Mouse (Mus musculus): ENCODE measurements around the gene Gm11444.
A peak's percentile ranks its signal among the peaks of the same experiment; 100 is the strongest.

The Gm11444 gene

DNA sequence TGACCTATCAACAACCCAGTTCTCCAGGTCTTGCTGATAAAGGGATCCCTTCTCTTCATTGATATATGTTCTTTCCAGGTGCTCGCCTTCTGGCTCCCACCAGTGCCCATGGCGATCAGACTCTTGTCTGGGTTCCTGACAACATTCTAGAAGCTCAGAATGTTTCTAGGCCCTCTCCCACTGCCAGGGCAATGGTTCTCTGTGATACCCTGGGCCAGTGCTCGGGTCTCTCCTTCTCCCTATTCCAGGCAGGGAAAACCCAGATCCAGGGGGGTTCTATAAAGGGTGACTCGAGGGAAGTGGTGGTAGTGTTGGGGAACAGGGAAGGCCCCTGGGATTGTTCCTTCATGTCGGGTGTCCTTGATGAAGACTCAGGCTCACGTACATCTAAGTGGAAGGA, at the start of gene Gm11444:
Gene Gm11444 (minus strand): TSS at position 101 of the 400 bp plus-strand sequence.
- no peak for DNase-seq (ENCODE audit: extremely low spot score)

DNA sequence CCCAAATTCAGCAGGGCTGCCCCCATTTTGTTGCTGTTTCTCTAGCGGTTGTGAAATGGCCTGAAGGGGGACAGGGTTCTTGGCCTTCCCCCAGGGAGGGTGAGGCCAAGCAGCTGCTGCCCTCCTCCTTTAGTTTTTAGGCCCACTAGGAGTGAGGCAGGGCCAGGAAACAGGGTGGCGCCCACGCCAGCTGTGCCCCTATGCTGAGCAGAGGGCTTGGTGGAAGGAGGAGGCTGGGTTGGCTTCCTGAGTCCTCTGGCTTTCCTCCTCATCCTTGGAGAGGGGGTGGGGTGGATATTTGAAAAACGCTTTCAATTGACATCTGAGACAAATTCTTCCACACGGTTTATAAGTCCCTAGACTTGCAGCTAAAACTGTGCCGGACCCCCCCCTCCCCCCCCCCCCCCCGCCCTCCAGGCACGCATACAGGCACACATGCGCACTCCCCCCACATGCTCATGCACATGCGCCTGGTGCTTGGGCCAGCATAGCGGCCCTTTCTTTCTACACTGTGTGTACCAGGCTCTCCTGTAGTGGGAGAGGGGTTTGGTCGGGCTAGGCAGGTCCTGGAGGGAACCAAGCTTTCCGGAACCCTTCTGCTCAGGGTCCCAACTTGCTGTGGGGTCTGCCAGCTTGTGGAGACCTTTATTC, 46.3 kb upstream of the Gm11444 start:
- no peak for DNase-seq (ENCODE audit: extremely low spot score)

DNA sequence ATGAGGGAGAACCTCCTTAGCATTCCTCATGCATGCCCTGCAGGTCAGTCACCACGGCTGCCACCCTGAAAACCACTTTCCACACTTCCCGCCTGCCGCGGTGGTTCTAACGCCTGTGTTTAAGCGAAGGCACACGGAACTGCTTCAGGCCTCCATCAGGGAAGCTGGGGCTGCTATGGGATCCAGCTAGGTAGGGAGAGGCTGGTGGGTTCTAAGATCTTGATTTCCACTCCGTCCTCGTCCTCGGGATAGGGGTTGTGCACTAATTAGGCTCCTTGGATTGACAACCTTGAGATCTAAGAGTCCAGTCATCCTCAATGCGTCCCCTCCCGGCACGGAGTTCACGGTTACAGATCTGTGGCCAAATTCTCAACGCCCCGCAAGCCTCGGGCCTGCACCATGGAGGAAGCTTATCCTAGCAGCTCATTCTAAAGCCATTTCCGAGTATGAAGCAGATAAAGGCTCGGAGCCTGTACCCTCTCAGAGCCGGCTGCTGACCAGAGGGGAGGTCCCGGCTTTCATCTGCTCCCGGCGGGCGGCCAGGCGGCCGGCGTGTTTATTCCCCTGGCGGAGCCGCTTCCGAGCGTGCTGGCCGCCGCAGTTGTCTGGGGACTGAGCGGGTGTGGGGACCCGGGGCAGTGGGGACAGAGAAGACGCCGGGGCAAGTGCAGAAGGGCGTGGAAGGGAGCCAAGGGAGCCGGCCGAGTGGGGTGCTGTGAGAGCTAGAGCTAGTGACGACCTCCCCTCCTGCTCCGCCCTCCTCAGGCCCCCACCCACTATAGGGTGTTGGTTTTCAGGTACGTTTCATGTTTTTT, 44.8 kb upstream of the Gm11444 start:
- peak; percentile 48 for DNase-seq (ENCODE audit: extremely low spot score)

DNA sequence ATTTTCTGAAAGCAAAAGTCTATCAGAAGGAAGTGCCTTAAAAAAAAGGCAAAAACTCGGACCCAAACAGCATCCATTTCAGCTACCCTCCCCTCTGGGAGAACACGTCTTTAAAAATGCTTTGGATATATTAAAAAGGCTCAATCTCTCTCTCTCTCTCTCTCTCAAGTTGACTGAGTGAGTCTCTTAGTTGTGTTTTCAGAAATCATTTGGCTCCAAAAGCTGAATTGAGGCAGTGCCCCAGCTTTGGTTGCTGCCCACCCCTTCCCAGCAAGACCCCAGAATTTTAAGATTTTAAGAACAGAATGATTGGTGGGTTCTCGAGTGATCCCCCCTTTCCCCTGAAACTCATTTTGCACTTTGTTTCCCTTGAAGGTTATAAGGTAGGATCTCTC, 44.0 kb upstream of the Gm11444 start:
- no peak for DNase-seq (ENCODE audit: extremely low spot score)

DNA sequence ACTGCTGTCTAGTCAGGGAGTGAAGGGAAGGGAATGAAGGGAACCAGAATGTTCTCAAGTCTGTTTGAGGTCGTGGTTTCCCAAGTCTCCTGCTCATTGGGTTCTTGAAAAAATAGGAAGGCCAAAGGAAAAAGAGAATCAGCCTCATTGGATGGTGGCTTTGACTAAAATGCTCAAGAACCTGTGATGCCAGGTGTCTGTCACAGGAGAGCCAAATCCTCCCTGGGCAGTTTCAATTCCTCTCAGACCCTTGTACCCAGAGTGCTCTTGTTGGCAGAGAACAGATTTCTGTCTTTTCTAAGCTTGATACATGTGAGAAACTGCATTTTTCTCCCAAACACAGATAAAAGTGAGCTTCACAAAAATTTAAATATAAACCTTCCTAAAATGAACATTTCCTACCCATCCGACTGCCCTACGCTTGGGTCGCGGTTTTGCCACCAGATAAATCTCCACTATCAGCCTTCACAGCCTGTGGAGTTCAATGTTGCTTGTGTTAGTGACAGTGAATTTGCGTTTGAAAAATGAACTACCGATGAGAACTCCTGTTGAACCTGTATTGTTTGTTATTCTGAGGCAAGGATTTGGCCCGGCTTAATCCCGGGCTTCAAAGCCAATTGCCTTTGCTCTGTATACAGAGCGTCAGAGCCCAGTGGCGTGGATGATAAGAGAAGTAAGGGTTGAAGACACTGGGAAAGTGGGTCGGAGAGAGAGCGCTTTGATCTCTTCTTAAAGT, 43.4 kb upstream of the Gm11444 start:
- DNase-seq (ENCODE audit: extremely low spot score), result peak; percentile 31

DNA sequence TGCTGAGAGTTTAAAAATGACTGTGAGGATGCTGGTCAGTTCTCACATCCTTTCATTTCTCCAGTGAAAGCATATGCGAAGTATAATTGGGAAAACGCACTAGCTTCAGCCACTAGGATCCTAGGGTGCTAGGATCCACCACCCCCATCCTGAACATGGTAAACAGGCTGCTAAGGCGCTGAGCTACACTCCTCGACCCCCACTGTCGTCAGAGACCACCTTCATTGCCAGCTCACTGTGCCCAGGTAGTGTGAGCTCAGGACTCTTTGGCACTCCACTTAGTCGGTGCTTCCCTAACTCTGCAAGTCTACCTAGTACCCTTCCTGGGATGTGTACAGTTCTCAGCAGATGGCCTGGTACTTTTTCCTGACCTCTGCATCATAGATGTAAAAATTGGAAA, 42.6 kb upstream of the Gm11444 start:
- no peak for DNase-seq (ENCODE audit: extremely low spot score)

DNA sequence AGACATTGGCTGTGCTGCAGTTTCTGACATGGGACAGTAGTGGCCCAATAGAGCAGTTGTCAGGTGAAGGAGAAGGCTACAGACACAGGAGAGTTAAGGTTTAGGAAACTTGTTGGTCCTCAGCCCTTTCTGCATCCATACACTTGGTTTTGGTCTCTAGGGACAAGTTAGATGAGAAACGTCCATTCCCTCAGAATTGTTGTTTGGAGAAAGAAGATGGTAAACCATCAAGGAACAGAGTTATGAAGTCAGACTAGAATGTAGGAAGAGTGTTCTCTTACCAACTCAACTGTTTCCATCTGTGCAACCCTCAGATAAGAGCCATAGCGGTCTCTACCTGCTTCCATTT, 41.5 kb upstream of the Gm11444 start:
- DNase-seq (ENCODE audit: extremely low spot score), result no peak

DNA sequence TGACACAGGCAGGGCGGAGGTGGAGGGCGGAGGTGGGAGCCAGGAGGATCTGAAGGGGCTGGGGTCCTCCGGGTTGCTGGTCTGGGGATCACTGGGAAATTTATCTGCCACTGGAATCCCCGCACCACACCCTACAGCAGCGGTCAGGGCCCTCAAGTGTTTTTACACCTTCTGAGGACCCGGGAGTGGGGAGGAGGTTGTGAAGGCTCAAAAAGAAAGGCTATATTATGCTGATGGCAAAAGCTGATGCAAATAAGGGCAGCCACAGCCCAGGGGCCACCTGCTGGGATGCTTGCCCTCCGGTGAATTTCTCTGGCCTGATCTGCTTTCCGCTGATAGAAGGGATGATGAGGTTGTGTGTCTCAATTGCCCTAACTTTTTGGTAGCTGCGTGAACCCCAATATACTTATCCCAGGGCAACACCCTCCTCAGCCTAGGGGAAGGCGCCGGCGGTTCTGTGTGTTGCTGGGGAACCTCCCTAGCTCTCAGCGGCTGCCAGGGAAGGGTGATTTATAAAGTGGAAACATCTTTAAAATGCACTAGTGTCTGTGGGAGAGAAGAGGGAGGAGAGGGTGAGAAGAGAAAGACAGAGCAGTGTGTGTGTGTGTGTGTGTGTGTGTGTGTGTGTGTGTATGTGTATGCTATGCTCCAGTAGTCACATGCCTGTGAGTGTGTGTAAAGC, 41.0 kb upstream of the Gm11444 start:
- no peak for DNase-seq (ENCODE audit: extremely low spot score)

DNA sequence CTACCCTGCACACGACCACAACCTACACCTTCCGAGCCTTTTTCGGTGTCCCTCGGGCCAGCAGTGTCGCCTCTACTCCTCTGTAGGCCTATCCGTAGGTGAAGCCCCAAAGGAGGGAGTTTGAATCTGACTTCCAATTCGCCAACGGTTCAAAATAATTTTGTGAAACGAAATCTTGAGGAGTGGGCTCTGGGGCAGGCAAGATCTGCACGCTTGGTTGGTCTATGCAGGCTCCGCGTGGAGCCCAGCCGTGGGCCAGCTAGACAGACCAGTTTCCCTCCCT, 40.4 kb upstream of the Gm11444 start:
- no peak for DNase-seq (ENCODE audit: extremely low spot score)

DNA sequence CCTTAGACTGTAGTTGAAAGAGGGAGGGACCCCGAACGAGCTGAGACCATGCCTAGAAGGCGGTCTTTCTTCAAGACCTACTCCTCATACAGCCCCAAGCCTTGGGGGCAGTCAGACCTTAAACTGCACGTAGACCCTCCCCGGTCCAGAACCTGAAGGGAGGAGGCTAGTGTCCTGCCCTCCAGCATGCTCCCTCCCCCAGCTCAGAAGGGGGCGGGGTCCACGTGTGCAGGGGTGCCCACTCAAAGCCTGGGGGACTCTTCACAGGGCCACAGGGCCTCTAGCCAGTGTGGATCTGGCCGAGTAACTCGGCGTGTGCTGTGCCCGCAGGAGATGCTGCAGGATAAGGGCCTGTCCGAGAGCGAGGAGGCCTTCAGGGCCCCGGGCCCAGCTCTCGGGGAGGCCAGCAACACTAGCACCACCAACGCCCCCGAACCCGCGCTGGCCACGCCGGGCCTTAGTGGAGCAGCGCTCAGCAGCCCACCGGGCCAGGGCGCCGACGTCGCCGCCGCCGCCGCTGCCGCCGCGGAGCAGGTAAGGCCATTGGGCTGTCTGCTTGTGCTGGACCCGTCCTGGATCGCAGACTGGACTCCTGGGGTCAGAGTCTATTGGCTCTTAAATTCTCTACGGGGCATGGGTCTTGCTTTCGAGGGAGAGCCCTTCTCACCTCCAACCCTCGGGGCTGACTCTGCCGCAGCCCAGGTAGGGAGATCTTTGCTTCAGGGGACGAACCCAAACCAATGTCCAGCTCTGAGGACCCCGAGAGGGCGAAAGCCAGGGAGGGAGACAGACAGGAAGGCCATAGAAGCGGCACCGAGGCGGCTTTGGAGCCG, 39.8 kb upstream of the Gm11444 start:
- DNase-seq (ENCODE audit: extremely low spot score), result peak; percentile 49

DNA sequence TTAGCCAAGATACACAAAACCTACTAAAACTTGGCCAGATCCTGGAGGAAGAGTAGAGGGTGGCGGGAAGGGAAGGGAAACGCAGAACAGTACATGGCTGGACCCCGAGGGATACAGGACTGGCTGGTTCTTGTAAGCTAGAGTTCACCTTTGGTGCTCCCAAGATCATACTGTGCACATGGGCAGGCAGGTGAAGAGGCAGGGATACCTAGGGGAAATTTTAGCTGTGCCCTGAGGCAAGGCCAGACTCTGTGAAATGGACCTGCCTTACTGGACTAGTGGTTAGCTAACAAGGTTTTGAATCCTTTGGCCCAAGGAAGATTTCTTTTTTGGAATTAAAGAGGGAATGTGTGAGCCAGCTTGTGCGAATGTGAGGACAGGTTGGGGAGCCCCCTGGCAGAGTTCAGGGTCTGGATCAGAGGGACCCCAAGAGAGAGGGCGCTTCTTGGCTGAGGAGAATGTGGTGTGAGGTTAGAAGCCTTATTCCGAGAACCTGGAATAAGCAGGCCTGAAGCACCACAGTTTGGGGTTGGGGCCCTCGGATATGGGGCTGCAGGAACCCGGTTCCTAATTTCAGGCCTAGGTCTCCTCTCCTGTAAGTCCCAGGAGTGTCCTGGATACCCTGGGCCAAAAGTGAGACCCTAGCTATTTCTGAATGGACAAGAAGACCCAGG, 39.1 kb upstream of the Gm11444 start:
- DNase-seq (ENCODE audit: extremely low spot score), result peak; percentile 24

DNA sequence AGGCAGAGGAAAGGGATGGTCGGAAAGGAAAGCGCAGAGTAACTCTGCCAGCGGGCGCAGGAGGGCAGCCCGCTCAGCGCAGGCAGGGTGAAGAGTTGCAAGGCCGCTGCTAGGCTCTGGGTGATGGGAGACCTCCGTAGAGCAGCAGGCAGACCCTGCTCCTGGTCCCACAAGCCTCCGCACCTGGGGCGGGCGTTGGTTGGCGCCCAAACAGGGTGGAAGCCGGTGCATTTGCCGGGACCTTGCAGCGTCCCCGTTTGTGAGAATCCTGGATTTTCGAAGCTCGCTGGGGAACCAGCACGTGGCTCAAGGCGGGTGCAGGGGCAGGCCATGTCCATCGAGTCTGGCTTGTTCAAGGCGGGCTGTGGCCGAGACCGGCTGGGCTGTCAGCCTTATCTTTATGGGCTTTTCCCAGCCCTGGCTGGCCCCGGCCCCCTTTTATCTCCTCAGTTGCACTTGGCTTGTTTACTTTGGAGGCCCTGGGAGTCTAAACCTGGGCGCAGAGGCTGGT, 38.4 kb upstream of the Gm11444 start:
- DNase-seq (ENCODE audit: extremely low spot score), result peak; percentile 73

DNA sequence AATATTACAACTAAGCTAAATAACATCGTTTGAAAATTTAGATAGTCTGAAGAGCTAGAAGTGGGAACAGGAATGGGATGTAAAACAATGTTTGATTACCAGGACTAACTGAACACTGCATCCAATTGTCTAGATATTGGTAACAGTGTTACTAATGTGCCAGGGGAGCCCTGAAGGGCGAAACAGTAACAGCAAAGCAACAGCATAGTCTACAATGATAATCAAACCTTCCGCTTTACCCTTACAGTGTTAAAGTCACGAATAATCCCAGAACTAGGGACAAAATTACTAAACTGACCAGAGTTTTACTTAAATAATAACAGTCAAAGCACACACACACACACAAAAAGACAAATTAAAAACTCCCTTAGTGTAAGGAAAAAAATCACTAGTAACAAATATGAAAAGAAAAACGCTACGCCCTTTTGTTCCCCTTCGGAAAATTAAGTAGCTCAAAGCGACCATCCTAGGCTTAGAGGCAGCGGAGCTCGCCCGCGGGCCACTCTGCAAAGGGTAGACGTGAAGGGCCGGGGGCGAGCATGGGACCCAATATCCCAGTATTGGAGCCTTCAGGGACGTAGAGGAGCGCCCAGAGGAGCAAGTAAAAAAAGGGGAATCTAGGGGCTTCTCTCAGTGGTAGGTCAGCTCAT, 37.8 kb upstream of the Gm11444 start:
- DNase-seq (ENCODE audit: extremely low spot score), result peak; percentile 67

DNA sequence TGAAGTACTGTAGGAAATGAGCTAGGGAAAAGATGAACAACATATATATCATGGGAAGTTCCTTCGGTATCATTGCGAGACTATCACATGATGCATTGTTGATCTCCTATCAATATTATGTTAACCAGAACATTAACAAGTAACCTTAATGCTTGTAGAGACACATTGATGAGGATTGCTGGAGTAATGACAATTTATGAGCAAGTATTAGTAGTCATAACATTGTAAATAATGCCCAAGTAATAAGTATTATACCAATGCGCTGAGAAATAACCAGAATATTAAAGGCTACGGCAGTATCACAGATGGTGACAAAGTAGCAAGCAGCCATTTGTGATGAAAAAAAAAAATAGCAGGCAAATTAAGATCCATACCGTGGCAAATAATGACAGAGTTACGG, 37.1 kb upstream of the Gm11444 start:
- no peak for DNase-seq (ENCODE audit: extremely low spot score)

DNA sequence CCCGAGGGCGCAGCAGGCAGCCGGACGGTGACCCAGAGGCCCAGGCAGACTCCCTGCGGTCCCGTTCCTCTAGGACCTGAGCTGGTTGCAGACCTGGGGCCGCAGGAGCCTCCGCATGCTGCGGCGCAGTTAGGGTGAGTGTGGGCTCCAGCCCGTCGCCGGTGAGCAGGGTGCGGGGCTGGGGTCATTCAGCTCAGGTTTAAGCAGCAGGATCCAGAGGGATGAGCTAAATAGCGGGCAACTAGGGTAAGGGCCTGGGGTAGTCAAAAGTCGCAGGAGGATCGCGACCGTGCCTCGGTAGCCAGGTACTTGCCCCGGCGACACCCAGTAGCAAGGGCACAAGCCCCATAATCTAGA, 36.3 kb upstream of the Gm11444 start:
- peak; percentile 49 for DNase-seq (ENCODE audit: extremely low spot score)

DNA sequence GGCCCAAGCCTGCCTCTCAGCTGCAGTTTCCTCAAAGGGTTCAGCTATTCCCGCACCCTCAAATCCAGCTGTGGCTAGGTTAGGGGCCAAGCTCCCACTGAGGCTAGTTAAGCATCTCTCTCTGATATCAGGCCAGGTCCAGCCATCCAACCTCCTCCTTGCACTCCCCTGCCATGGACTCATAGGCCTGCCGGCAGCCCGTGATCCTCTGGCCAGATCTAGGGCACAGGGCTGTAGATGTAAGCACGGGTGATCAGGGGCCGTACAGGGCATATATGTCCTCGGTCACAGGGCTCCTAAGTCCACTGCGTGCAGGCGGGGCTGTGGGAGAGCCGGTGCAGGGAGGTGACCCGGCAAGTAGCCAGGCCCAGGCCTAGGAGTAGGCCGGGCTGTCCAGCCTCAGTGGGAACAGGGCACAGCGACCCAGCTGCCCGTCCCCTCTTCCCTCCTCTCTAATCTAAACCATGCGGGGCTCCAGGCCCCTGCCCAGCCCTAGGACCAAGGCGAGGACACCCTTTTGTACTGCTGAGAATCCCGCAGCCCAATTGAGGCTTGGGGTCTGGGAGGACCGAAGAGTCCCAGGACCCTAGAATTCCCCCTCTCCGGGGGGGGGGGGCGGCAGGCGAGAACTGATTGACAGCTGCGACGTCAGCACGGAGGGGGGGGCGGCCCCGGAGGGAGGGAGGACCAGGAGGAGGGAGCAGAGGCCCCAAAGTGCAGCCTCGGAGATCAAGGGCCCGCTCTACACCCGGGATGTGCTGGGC, 35.7 kb upstream of the Gm11444 start, which contains the start of gene Tbx4:
Gene Tbx4 (plus strand): TSS at position 758 of the 764 bp plus-strand sequence.
- DNase-seq (ENCODE audit: extremely low spot score), result peak; percentile 49

DNA sequence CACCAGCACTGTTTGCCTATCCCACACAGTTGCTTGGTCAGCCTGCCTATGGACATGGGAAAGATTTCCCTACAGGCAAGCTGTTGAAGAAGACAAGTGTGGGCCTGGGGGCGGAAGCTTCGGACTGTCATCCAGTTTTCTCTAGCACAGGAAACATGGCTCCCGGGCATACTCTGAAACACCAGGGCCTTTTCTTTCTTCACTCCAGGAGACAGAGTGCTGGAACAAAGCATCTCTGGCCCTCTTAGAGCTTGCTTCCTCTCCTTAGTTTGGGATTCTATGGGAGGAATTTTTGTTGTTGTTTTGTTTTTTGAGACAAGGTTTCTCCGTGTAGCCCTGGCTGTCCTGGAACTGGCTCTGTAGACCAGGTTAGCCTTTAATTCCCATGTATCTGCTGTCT, 34.4 kb upstream of the Gm11444 start:
- DNase-seq (ENCODE audit: extremely low spot score), result no peak

DNA sequence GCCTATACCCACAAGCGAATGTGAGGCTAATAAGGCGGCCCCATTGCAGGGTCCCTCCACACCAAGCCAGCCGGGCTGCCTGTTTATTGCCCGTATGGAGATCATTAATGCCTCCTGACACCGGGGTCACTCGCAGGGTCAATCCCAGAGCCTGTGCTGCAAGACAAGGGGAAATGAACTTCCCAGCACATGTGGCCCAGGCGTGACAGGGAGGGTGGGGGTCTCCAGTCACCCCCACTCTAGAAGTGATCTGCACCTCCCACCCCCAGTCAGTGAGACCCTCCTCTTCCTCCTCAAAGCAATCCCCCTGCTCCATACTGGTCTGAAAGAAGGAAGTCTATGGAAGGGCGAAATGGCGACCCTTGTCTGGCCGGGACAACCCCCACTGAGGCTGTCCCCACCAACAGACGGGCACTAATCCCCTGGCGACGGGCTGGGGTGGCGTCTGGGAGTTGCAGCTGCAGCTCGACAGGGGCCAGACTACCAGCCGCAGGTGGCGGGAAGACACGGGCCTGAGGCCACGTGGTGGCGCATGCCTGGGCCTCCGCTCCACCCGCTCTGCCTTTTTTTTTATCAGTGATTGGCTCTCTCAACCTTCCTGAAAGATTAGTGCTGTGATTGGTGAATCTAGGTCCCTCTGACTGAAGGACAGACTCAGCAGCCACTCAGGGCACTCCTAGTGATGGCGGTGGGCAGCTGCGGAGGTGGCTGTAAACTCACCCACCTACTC, 26.1 kb upstream of the Gm11444 start:
- DNase-seq (ENCODE audit: extremely low spot score), result peak; percentile 56

DNA sequence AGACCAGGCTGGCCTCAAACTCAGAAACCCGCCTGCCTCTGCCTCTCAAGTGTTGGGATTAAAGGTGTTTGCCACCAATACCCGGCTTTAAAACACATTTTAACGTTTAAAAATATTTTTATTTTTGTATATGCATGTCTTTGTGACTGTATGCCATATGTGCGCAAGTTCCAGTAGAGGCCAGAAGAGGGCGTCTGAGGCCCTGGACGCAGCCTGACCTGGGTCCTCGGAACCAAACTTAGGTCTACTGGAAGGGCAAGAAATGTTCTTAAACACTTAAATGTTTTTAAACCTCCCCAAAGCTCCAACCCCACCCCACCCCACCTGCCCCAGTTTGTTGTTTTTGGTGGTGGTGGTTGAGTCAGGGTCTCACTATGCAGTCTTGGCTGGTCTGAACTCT, 14.2 kb upstream of the Gm11444 start:
- DNase-seq (ENCODE audit: extremely low spot score), result no peak

Data from embryo, embryonic 9.5 days (tissue).